Mouse (Mus musculus): ENCODE measurements around the gene Car2.

The Car2 gene

DNA sequence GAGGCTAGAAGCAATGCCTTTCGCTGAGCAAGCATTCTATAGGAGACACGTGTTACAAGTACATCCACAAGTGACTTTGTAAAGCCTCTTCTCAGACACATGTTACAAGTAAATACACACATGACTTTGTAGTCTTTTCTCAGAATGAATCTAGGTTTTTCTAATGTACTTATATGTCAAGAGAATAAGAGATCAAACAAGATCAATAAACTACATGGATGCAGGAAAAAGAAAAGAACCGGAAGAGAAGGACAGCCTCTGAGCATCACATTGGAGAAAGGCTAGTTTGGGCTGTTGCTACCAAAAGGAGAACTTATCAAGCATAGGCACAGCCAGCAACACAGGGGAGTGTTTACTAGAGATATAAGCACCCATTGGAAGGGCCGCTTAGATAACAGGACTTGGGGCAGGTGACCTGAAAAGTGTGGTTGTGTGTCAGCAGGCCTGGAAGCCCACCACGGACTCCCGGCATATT is 7.3 kb upstream of the Car2 start:
- no peak for DNase-seq (ENCODE audit: low spot score)

DNA sequence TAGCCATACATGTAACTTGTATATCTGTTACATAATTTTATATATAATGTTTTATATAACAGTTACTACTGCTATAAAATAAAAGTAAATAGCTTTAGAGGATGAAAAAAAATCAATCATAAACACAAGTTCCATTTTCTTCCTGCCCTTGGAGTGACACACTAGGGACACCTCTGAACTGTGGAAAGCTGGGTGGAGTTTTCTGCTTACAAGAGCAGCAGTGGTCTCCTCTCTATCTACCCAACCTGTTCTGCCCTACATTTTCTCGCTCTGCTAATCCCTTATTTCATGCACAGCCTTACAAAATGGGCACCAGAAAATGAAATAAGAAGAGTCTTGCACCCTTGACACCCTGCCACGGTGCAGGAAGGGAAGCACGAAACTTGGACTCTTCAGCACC is 6.8 kb upstream of the Car2 start:
- DNase-seq (ENCODE audit: low spot score), result no peak

DNA sequence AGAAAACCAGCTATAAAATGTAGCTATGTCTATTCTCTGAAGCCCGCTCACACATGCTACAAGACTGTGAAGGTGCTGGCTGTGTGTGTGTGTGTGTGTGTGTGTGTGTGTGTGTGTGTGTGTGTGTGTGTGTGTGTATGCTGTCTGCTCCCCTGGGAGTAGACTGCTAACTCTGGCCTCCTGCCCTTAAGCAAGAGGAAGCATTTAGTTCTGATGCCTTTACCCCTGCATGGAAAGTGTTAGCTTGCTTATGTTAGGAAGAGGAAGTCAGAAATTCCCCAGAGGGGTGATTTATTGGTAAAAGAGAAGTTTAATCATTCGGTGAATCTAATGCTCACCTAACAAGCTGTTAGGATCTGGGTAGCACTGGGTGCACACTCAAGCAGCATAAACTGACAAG is 5.8 kb upstream of the Car2 start:
- DNase-seq (ENCODE audit: low spot score), result no peak

DNA sequence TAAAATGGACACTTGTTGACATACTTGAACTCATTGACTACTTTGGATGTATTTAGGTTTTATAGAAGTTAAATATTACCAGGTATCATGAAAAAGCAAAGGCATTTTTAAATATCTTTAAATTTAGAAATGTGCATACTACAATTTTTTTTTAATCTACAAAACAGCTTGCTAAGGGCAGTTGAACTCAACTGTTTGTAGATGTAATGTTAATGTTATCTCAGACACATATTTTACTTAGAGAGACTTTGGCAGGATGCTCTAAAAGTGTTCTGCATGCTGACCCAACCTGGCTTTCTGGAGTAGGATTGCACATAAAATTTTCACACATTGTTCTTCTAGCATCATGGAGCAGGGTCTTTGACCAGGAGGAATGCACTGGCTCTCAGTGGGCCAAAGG is 4.1 kb upstream of the Car2 start:
- no peak for DNase-seq (ENCODE audit: low spot score)

GRCm38 (mm10) chr3:14882756-14883155 is 3.3 kb upstream of the Car2 start:
- DNase-seq (ENCODE audit: low spot score), result no peak

DNA sequence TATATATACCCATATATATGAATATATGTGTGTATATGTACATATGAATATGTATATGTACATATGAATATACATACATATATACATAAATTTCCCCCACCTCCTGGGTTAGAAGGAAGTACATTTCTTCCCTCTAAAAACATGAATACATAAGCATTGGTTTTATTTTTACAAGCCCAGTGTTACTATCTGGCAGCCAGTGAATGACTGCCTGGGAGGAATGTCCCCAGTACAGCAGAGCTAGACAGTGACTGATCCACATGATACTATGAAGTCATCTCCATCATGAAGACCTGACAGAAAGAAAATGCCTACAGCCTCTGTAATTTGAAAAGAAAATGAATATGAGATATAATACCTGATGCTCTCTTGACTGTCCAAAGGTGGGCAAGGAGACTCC is 1.2 kb upstream of the Car2 start:
- DNase-seq (ENCODE audit: low spot score), result no peak

- DNase-seq (ENCODE audit: low spot score), result no peak
These were observed 1.1 kb downstream of the Car2 start for GRCm38 (mm10) chr3:14887134-14887666.

GRCm38 (mm10) chr3:14887686-14888295 is 1.7 kb downstream of the Car2 start:
- no peak for DNase-seq (ENCODE audit: low spot score)

DNA sequence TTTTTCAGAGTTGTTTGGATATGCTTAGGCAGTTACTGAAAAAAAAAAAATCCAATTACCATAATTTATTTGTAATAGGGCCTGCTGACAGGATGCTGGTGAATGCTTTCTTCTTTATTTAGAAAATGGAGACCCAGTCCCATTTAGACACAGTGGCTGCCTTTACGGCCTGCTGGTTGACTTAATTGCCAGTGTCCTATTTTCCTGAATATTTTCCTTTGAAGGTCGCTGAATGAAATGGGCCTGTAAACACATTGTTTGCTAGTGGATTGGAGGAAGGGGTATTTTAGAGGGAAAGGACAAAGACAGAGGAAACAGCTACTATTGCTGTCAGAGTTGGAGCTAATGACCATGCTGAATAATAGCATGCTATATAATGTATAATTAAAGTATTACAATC is 2.5 kb downstream of the Car2 start:
- DNase-seq (ENCODE audit: low spot score), result no peak

DNA sequence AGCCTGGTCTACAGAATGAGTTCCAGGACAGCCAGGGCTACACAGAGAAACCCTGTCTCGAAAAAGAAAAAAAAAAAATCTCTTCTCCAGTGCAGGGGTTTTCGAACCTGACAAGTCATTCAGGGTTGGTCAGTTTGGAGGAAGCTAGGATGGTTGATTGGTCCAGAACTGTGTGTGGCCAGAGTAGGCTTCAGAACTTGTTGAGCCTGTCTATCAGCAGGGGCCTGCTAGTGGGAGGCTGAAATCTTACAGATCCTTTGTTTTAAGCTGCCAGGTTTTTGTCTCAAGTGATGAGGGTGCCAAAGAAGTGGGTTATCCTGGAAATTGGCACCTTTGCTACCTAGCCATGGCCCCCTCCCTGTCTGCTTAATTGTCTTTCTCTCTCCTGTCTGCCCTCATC is 3.0 kb downstream of the Car2 start:
- no peak for DNase-seq (ENCODE audit: low spot score)

DNA sequence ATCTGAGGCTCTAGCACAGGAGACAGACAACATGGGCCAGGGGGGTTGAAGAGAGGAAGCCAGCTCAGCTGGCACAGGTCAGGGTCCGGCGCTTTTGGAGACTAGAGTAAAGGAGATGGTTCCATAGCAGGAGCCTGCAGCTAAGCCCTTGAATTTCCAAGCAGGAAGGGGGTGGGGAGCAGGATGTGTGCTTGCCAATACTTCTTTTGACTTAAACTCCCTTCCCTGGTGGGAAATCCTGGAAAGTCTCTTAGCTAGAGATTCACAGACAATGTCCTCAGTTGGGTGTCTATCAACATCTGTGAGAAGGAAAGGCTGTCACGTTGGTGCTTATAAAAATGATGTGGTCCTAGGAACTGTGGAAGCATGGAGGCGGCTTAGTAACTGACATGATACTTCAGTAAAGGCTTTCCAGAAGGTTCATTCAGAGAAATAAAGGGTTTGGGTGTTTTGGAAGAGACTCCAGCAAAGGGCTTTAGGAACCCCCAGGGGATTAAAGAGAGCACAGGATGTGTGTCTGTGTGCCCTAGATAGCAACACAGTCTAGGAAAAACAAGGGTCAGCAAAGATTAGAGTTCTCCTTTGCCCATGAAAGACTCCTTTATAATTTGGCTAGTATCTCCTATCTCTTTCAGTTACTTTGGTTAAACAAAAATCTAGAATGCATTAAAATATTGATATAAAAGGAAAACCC is 3.8 kb downstream of the Car2 start:
- no peak for DNase-seq (ENCODE audit: low spot score)

GRCm38 (mm10) chr3:14892991-14893390 is 6.9 kb downstream of the Car2 start:
- no peak for DNase-seq (ENCODE audit: low spot score)

DNA sequence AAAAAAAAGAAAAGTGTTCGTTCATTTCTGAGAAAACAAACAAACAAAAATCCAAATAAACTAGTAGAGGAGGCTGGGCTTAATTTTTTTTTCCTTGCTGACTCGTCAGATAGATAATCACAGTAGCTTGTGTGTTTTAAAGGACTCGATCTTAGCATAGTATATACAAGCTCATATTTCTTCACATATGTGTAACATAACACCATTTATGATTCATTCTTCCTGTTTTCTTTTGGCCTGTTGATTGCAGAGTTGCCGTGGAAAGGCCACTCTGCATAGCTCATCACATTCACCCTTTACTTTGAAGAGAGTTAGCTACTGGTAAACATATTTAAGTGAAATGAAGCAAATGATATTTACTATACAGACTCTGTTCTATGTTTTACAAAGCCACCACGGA is 7.6 kb downstream of the Car2 start:
- no peak for DNase-seq (ENCODE audit: low spot score)

DNA sequence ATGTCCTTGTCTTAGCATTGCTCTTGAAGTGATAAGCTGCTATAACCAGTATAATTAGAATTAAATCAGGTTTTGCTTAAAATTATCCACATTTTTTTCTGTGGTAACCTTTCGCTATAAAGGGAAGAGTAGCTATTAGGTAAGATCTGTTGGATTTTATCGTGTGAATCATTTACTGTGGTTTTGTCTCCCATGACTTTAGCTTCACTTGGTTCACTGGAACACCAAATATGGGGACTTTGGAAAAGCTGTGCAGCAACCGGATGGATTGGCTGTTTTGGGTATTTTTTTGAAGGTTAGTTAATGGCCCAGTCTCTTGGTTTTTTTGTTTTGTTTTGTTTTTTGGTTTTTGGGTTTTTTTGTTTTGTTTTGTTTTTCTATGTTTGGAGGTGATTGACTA is 9.3 kb downstream of the Car2 start:
- no peak for DNase-seq (ENCODE audit: low spot score)

DNA sequence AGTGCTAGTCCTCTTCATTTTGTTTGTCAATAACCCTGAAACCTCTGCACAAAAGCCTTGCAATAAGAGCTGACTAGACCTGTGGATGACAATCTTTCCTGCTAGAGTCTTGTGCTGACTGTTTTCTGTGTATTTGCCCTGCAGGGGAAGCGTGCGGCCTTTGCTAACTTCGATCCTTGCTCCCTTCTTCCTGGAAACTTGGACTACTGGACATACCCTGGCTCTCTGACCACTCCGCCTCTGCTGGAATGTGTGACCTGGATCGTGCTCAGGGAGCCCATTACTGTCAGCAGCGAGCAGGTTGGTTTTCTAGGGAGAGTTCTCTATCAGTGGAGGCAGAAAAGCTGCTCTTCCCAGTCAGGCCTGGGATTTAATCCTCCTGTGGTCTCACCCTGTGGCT is 11.7 kb downstream of the Car2 start:
- no peak for DNase-seq (ENCODE audit: low spot score)

DNA sequence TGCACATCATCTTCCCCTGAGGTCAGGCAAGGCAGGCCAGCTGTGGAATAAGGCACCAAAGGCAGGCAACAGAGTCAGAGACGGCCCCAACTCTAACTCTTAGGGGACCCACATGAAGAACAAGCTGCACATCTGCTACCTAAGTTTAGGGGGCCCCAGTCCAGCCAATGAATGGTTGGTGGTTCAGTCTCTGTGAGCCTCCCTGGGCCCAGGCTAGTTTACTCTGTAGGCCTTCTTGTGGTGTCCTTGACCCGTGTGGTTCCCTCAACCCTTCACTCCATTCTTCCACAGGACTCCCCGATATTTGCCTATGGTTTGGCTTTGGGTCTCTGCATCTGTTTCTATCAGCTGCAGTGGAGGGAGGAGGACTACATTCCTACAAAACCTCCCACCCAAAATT is 17.3 kb downstream of the Car2 start:
- no peak for DNase-seq (ENCODE audit: low spot score)

DNA sequence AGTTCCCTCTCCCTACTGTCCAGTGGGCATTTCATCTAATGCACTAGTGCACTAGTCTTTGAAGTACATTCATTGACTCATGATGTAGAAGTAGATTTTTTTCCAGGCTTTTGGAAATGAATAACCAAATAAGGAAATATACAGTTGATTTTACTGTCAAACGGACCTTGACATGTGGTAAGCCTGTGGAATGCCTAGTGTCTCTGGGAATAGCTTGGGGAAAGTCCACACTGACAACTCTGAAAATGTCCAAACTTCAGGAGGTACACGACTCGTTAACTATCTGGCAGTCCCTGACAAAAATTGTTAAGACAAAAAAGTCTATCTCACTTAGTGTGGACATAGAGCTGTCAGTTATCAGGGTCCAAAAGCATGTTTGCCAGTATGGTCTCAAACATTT is 18.1 kb downstream of the Car2 start:
- no peak for DNase-seq (ENCODE audit: low spot score)

- DNase-seq (ENCODE audit: low spot score), result no peak
These were observed 21.2 kb downstream of the Car2 start for GRCm38 (mm10) chr3:14907271-14907670.

GRCm38 (mm10) chr3:14911992-14912582 is 26.0 kb downstream of the Car2 start:
- DNase-seq (ENCODE audit: low spot score), result no peak

DNA sequence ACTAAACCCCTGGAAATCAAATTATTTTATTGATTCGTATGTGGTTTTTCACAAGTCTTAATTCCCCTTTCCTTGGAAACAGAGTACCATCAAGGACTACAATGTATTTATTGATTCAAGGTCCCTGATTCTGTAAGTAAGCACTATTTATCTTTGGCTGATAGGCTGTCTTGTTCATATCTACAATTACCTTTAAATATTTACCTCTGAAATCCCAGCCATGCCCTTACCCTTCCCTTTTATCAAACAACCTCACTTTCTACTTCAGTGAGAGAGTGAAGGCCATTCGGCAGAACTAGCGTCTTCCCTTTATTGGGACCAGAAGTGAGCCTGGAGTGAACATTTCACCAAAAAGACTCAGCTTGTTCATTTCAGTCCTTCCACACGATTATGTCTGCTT is 27.7 kb downstream of the Car2 start:
- DNase-seq (ENCODE audit: low spot score), result no peak

DNA sequence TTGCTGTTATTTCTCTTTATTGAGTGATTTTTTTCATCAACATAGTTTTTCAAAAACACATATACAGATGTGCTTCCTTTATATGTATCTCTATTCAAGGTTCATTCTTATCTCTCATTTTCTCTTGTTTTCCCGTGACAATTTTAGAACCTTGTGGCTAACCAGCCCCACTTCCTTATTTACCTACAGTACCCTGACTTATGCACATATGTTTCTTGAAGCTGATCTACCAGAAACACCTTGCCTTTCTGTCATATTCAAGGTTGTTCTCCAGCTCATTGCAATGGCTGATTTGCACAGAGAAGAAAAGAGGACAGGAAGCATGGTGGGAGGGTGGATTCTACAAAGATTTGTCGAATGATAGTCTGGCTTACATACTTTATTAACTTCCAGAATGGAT is 29.3 kb downstream of the Car2 start:
- DNase-seq (ENCODE audit: low spot score), result no peak

DNA sequence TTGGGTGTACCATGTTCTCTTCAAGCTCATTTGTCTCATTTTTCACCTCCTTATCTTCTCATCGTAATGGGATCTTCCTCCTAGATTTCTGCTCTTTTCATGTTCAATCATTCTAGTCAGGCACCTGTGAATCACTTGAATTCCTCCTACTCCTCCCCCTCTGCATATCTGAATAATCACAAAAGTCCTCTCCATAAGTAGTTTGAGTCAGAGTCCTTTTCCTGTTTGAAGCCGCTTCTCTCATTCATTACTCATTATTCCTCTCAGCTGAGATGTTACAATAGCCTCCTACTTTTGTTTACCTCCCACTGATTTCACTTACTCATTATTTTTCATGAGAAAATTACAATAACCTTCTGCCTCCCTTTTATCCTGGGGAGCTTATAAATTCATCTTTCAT is 31.2 kb downstream of the Car2 start:
- DNase-seq (ENCODE audit: low spot score), result no peak

- no peak for DNase-seq (ENCODE audit: low spot score)
These were observed 58.6 kb downstream of the Car2 start for GRCm38 (mm10) chr3:14944706-14945105.

DNA sequence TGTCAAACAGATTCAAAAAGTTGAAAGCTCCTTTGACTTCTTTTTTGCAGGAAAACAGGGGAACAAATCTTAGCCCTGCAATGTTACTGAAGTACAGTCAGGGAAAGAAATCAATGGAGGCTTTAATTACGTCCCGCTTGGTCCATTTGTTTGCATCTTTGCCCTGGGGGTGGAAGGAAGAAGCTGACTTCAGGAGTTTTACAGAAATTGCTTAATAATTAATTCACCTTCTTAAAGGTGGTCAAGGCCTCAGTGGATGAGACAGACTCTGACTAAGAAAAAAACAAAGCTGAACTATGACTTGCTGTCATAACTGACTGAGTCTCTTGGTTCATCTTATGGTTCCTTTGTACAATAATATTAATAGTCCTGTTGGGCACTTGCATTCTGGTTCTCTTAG is 59.6 kb downstream of the Car2 start:
- DNase-seq (ENCODE audit: low spot score), result no peak

Measured in layer of hippocampus, adult 11-12 months (tissue).